Mouse (Mus musculus) spleen, embryonic (tissue): ENCODE data around the gene Tec.

Experiments
- CTCF ChIA-PET: fragments of 350-600 bp; sonication (Branson Sonifier 250); formaldehyde crosslinking; loops from one replicate; lab custom pipeline; 2022; lab: Charles Lee

Tec gene

GRCm38 (mm10) chr5:72750226-72750625 is 118.1 kb downstream of the Tec start:
- CTCF ChIA-PET: interaction anchor here (0.7 kb wide), 1 partner anchor 18 kb away, joined by 3 read pairs; no protein-coding TSS in a partner anchor

DNA sequence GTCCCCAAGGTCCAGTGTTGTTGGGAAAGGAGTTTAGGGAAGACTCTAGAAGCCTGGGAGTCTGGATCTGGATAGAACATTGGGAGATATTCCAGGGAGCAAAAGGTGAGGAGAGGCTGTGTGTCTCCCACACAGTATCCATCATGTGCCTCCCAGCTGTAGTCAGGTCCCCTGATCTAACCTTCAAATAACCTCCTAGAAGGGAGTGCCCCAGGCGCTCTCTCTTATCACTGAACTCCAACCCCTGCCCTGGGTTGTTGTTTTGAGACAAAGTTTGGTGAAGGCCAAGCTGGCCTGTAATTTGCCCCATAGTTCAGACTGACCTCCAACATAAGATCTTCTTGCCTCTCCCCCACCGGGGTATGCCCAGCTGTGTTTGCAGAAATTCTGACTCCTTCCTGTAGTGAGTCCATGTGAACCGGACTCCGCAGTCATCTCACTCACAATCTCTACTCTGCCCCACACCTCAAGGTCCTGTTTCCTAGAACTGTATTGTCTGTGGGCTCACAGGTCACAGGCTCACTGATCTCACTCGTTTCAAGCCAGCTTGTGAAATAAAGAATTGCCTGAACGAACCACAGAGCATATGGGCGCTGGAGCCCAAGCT is 119.5 kb downstream of the Tec start:
- CTCF ChIA-PET: no interaction called here

GRCm38 (mm10) chr5:72747384-72747783 is 120.9 kb downstream of the Tec start:
- CTCF ChIA-PET: interaction anchor here (0.6 kb wide), 1 partner anchor 159 kb away, joined by 3 read pairs; no protein-coding TSS in a partner anchor

- CTCF ChIA-PET: no interaction called here
Measured at GRCm38 (mm10) chr5:72746461-72746860, 121.8 kb downstream of the Tec start.

- CTCF ChIA-PET: interaction anchor here (0.6 kb wide), 1 partner anchor 118 kb away, joined by 3 read pairs; no protein-coding TSS in a partner anchor
Measured at GRCm38 (mm10) chr5:72743103-72743502, 125.2 kb downstream of the Tec start.

GRCm38 (mm10) chr5:72736868-72737267 is 131.4 kb downstream of the Tec start:
- CTCF ChIA-PET: no interaction called here

- CTCF ChIA-PET: no interaction called here
Measured at GRCm38 (mm10) chr5:72736437-72736836, 131.8 kb downstream of the Tec start.

DNA sequence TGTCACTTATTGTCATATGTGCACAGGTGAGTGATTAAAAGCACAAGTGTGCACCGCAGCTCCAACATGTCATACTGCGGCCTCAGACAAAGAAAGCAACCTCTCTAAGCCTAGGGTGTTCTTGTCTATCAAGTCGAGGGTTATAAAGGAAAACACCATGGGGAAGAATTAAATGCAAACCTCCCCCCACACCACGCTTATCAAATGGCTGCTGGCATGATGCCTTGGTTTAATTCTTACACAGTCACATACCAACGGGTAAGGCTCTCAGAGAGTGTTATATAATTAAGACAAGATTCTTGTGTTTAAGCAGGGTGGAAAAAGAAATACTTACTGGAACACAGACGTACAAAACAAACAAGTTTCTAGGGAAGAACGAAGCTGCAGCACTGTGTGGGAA is 132.5 kb downstream of the Tec start:
- CTCF ChIA-PET: no interaction called here

DNA sequence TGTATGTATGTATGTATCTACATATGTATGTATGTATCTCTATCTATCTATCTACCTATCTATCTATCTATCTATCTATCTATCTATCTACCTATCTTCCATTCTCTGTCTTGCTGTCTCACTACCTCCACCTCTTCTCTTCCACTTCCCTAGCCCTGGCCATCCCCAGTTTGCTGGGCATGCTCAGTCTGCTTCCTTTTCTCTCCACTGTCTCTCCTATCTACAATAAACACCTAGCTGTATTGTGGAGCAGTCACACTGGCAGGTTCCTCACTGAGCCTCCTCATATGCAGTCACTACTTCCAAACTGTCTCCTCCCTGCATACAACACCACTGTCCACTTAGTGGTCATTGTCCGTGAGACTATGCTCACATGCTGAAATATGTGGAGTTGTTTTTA is 135.4 kb downstream of the Tec start:
- CTCF ChIA-PET: interaction anchor here (0.6 kb wide), 1 partner anchor 17 kb away, joined by 3 read pairs; no protein-coding TSS in a partner anchor

GRCm38 (mm10) chr5:72725404-72725803 is 142.9 kb downstream of the Tec start:
- CTCF ChIA-PET: no interaction called here

- CTCF ChIA-PET: no interaction called here
Measured at GRCm38 (mm10) chr5:72723429-72723828, 144.9 kb downstream of the Tec start.

DNA sequence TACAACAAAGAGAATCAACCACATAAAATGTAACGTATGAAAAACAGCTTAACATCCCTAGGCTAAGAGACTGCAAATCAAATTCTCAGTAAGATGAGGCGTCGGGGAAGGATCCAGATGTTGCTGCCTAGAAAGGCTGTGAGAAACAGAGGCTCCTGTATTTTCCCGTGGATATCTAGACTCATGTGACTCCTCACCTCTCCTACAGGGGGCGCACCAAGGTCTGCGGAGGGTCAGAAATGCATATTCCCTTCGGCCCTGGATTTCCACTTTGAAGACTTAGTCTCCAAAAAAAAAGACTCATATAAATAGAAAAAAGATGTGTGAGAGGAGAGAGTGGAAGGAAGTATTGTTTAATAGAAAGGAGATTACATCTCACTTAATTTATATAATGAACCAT is 147.7 kb downstream of the Tec start:
- CTCF ChIA-PET: no interaction called here

DNA sequence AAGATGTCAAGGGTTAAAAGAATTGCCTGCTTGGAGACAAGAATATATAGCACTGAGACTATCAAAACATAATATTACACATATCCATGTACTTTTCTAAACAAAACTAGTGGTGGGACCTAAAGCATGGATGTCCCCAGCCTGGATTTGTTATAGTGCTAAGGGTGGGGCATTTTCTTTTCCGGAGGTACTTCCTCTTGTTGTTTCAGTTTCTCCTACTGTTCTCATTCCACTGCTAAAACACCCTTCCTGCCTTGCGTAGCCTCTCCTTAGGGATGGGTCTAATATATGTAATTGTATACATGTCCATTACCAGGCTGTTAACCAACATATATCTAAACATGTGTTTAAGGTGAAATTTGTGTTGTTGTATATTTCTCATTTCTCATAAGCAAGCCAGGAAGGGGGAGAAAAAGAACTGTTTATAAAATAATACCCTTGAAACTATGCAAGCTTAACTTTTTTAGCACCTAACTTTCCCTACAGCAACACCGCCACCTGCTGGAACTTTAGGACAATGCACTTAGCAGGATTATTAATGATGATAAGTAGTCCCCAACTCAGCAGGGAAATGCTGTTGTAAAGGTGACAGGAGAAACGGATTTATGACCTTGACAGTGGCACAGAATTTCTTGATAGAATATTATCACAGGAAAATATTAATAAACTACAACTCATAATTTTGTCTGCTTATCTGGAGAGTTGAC is 157.6 kb downstream of the Tec start:
- CTCF ChIA-PET: interaction anchor here (0.6 kb wide), 1 partner anchor 17 kb away, joined by 3 read pairs; no protein-coding TSS in a partner anchor

- CTCF ChIA-PET: interaction anchor here (0.6 kb wide), 1 partner anchor 811 kb away, joined by 3 read pairs; no protein-coding TSS in a partner anchor
Measured at GRCm38 (mm10) chr5:72709976-72710375, 158.3 kb downstream of the Tec start.

DNA sequence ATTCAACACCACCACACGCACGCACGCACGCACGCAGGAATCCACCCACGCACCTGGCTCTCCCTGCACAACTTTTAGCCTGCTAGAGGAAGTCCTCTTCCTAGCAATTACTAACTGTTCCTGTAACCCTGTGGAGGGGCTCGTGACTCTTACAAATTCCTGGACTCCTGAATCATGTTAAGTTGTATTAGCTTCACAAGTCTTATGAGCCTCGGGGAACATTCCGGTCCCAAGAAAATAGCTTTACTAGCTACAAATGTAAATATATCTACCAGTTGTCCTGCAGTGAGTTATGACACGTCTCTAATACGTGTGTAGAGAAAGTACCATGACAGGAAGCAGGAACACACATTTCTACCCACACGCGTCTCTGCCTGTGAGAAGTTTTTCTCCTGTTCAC is 158.8 kb downstream of the Tec start:
- CTCF ChIA-PET: interaction anchor here (0.5 to 0.6 kb wide), 2 partner anchors 44 to 467 kb away, joined by 4 to 9 read pairs; no protein-coding TSS in a partner anchor

DNA sequence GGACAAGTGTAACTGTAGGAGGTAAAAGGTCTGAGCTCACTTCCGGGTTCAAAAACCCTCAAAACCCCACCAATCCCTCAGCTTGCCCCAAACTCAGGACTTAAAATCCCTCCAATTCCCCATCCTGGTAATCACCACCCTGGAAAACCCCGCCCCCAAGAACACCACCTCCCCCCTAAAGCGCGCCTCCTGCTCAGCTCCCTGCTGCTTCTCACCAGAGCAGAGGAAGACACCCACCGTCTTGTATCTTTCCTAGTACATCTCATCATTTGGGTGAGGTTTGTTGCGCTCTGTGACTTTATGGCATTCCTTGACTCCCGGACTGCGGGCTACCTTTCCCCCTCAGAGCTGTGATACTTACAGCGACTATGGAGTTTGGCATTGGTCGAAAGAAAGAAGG is 161.6 kb downstream of the Tec start:
- CTCF ChIA-PET: interaction anchor here (0.5 kb wide), 1 partner anchor 49 kb away, joined by 7 read pairs; no protein-coding TSS in a partner anchor

DNA sequence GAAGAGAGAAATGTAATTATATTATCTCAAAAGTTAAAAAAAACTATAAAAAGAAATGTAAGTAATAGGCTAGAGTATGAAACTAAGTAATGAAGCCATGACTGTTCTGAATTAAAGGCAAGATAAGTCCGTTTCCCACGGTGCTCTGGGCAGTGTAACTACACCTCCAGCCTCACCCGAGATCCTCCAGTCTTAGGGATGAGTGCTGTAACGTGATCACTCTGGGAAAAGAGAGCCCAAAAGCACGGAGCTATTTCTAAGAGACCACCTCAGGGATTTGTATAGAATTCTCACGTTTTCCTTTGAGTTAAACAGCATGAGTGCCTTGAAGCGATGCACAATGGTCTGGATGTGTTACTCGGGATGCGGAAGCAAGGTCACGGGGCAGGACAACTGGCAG is 162.2 kb downstream of the Tec start:
- CTCF ChIA-PET: no interaction called here
